Mouse (Mus musculus) v-Abl transformed pro-B cells (cell line): Measurements from ENCODE around the gene Magix.

Experiments used
- in situ Hi-C, 2 experiments: fragments of 400-800 bp; cut with MboI; formaldehyde crosslinking; loops; one replicate each; pipeline ENCODE4 v1.15.1; 2025; ENCODE audit not compliant: unreplicated experiment in 2 of 2

The Magix gene

DNA sequence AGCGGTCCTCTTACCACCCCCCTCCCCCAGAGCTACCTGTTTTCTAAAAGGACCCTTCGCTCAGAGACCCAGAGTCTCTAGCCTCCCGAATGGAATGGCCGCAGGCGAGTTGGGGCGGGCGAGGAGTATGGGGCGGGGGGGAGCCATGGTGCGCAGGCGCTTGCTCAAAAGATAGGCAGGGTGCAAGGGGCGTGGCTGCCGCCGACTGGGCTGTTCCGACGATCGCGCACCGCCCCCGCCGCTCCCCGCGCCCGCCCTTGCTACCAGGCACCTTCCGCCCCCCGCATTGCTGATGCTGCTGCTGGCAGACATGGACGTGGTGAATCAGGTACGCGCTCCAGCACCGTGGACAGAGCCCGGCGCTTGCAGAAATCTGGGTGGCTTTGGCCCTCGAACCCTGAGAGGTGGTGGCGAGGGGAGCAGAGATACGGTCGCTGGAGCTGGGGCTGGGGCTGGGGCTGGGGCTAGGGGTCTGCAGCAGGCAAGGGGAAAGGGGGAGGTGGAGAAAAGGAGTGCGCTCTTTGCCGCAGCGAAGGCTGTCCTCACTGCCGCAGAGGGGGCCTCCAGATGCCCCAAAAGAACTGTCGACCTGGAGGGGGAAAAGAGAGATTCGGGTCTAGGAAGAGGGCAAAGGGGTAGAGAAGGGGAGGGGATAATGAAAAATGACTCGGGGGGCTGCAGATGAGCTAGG is 42.5 kb downstream of the Magix start, which contains the start of gene Syp:
Syp (plus strand) TSS at position 71 of the 691 bp plus-strand sequence.
- in situ Hi-C loops = no loop called here

DNA sequence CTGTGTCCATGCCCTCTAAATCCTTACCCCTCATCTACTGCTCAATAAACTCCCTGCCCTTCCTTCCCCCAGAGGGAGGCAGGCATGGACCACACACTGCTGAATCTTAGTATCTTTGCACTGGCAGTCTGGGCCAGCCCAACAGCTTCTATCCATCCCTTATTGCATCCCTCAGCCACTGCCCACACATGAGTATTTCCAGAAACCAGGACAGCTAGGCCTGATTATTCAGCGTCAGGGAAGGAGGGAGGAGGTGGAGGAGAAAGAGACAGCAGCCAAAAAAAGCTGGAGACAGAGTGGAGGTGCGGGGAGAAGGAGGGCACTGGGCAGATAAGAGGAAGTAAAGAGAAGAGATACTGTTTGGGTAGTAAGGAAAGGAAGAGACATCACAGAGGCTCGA is 46.0 kb downstream of the Magix start:
- in situ Hi-C loops = no loop called here

DNA sequence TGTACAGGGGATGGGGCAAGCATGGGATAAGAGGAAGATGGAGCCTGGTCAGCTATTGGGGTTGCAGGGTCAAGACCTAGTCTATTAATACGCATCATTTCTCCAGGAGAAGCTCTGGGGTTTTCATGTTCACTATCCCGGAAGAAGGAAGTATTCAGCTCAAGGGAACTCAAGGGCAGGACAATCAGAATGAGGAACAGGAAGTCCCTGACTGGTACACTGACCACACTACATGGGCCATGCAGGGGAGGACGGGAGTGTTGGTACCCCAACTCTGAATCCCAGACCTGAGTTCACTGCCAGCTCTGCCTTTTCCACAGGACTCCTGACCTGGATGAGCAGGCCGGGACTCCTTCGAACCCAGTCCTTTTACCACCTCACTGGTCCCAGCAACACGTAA is 48.5 kb downstream of the Magix start:
- in situ Hi-C loops = no loop called here
